Mouse (Mus musculus): ENCODE results near the gene Peli3. TPM values are rescaled to one million over a fixed set of nuclear protein-coding genes. Genes with fewer than 3 reads are reported as not detected.

Peli3 gene
- polyA plus RNA-seq, 1 experiment from 2014 or later = 0.46 TPM

DNA sequence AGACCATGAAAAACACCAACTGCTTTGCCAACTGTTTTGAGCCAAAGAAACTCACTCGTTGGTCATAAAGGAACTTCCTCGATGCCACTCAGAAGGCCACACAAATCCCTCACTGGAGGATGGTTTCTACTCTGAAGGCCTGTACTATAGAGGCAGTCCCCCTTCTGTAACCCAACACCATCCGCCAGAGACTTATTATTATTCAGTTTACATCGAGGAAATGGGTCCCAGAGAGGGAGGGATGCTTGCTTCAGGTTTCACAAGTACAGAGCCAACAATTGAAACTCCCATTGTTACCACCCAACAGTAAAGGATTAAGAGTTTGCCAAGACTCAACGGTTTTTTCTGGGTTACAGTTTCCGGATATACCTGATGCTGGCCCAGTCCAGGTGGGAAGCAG lies 2.6 kb upstream of the Peli3 start:
- Histone ChIP-seq H3K36me3 (no peaks in the 10 kb centered on the region), H3K9me3 (replicated peaks) (no peaks in the 10 kb centered on the region), H3K4me1 (replicated peaks) (peaks cover 20% of the 10 kb centered on the region), H3K4me2 (no peak overlapping the region), H3K4me3 (no peak overlapping the region), H3K9ac (no peak overlapping the region), H3K27ac (ENCODE audit: poor library complexity, severe bottlenecking) (no peak overlapping the region), H3K27me3 (replicated peaks) (peaks cover 26% of the 10 kb centered on the region)
- no peak for ATAC-seq (ENCODE audit: insufficient number of reproducible peaks, low FRiP score)
- 44% methylated on average over 6 of the region's 6 CpGs for WGBS

DNA sequence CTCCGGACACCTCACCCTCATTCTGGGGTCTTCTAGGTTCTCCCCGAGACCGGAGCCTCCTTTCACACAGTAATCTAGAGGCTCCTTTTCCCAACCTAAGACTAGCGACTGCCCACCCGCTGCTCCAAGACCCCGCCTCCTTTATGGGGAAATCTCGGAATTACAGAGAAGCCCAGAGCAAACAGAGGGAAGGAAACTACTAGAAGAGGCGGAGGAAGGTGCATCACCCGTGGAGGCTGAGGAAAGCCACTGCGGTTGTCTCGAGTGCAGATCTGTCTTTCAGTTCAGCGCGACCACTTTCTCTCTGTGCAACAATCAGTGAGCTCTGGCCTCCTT lies 294 bp upstream of the Peli3 start:
- peak overlapping the region; percentile 67 for H3K9ac ChIP-seq
- H3K4me3 ChIP-seq = peak overlapping the region; percentile 62
- ATAC-seq (ENCODE audit: insufficient number of reproducible peaks, low FRiP score) = peak; percentile 48; the same call in 1 of the 2 replicates
- no peaks in the 10 kb centered on the region for H3K9me3 ChIP-seq (replicated peaks)
- no peaks in the 10 kb centered on the region for H3K36me3 ChIP-seq
- H3K4me2 ChIP-seq = peak overlapping the region; percentile 95
- H3K27ac ChIP-seq (ENCODE audit: poor library complexity, severe bottlenecking) = no peak overlapping the region
- 9% methylated on average over 13 of the region's 13 CpGs for WGBS
- peaks cover 38% of the 10 kb centered on the region for H3K27me3 ChIP-seq (replicated peaks)
- H3K4me1 ChIP-seq (replicated peaks) = peaks cover 18% of the 10 kb centered on the region

DNA sequence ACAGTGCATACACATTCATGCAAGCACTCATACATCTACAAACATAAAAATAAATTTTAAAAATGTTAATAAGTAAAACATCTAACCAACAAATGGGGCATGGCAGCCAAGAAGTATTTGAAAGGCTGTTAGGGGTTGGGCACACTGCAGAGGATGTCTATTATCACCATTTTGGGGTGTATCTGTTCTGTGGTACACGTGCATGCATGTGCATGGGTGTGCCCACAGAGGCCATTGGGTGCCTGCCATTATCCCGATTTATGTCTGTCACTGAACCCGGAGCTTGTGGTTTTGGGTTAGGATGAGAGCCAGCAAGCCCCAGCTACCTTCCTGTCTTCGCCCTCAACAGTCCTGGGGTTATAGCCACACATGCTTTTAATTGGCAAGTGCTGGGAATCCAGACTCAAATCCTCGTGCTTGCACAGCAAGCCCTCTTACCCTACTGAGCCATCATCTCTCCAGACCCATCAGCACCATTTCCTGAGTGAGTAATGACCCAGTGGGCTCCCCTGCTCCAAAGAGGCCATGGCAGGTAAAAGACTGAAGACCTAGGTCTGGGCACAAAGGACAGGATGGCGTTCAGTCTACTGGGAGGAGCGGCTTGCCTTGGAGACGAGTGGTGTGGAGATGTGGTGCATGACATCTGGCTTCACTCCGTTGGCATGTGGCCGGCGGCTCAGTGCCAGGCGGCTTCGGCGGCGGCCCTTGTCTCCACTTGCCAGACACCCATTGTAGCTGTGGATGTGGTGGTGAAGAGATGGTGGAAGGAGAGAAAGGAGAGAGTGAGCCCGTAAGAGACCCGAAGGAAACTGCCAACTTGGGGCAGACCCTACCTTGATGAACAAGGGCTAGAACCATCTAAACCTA lies 5.2 kb downstream of the Peli3 start:
- no peak for ATAC-seq (ENCODE audit: insufficient number of reproducible peaks, low FRiP score)
- peaks cover 5% of the 10 kb centered on the region for H3K4me1 ChIP-seq (replicated peaks)
- no peaks in the 10 kb centered on the region for H3K9me3 ChIP-seq (replicated peaks)
- H3K36me3 ChIP-seq = no peaks in the 10 kb centered on the region
- 78% methylated on average over 17 of the region's 17 CpGs for WGBS
- no peak overlapping the region for H3K9ac ChIP-seq
- no peak overlapping the region for H3K4me2 ChIP-seq
- H3K4me3 ChIP-seq = no peak overlapping the region
- peaks cover 58% of the 10 kb centered on the region for H3K27me3 ChIP-seq (replicated peaks)
- no peak overlapping the region for H3K27ac ChIP-seq (ENCODE audit: poor library complexity, severe bottlenecking)

DNA sequence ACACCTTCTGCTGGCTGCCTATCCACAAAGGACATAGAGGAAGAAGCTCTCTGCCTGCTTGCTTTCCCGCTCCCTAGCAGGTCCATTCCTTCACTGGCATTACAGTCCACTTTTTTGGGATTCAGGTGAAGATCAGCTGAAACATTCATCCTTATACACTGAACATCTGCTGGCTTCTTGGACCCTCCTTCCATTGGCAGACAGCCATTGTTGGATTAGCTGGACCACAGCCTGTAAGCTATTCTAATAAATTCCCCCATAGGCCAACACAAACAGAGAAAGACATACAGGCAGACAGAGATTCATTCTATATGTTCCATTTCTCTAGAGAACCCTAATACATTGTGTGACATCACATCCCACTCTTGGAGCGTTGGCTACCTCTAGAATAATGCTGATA lies 6.0 kb downstream of the Peli3 start:
- ATAC-seq (ENCODE audit: insufficient number of reproducible peaks, low FRiP score) = no peak
- Histone ChIP-seq H3K4me1 (replicated peaks) (no peaks in the 10 kb centered on the region), H3K9me3 (replicated peaks) (no peaks in the 10 kb centered on the region), H3K27ac (ENCODE audit: poor library complexity, severe bottlenecking) (no peak overlapping the region), H3K36me3 (no peaks in the 10 kb centered on the region), H3K27me3 (replicated peaks) (peaks cover 58% of the 10 kb centered on the region), H3K4me3 (no peak overlapping the region), H3K9ac (no peak overlapping the region), H3K4me2 (no peak overlapping the region)
- WGBS = 75% methylated on average over 2 of the region's 2 CpGs

DNA sequence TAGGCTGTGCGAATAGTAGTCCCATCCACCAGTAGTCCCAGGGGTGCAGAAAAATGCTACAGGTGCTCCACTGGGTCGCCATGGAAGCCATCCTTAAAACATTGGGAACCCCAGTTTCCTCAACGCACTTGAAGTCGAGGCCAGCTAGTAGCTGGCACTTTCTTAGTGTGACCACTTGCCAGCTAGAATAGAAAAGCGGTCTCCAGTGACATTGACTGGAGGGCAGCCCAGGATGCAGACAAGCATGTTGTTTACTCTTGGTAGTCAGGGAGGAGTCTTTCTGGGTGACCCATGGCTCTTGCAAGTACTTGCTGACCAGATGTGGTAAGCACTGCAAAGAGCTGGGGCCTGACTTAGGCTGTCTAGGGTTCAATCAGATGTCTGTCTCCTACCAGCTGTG lies 14.1 kb downstream of the Peli3 start:
- Histone ChIP-seq H3K4me2 (peak overlapping the region; percentile 71), H3K4me1 (replicated peaks) (peaks cover 17% of the 10 kb centered on the region), H3K36me3 (peaks cover 16% of the 10 kb centered on the region), H3K27me3 (replicated peaks) (peaks cover 9% of the 10 kb centered on the region; the same call in 1 of the 2 replicates), H3K9ac (peak overlapping the region; percentile 75), H3K27ac (ENCODE audit: poor library complexity, severe bottlenecking) (no peak overlapping the region; the same call in 1 of the 2 replicates), H3K4me3 (peak overlapping the region; percentile 70), H3K9me3 (replicated peaks) (no peaks in the 10 kb centered on the region)
- no peak for ATAC-seq (ENCODE audit: insufficient number of reproducible peaks, low FRiP score)
- 63% methylated on average over 5 of the region's 5 CpGs for WGBS

DNA sequence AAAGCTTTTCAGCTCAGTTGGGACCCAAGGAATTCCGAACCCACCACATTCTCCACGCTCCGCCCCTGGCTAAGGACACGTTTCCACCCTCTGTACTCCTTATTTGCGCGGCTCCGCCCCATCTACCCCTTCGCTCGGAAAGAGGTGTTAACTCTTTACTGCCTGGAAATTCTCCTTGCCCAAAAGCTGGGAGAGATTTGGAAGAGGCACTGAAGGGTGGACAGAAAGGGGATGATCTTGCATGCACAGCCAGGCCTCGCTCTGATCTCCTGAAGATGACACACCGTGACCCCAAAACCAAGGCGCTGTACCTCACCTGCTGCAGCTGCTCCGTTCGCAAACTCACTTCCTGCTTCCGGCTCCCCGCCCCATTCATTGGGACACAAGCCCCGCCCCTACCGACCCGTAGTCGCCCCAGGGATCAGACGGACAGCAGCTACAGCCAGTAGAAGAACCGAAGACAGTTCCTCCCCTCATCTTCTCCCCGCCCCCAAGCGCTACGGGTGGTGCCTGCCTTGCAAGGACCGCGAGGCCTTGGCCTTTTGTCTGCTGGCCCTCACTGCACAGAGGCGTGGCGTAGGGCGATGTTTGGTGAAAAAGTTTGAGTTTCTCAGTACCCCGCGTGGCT lies 14.9 kb downstream of the Peli3 start, which contains the start of gene Dpp3:
TSS of gene Dpp3 (minus strand) at position 384 of the 628 bp plus-strand sequence.
- H3K4me2 ChIP-seq = peak within 1 kb of the TSS; percentile 71

DNA sequence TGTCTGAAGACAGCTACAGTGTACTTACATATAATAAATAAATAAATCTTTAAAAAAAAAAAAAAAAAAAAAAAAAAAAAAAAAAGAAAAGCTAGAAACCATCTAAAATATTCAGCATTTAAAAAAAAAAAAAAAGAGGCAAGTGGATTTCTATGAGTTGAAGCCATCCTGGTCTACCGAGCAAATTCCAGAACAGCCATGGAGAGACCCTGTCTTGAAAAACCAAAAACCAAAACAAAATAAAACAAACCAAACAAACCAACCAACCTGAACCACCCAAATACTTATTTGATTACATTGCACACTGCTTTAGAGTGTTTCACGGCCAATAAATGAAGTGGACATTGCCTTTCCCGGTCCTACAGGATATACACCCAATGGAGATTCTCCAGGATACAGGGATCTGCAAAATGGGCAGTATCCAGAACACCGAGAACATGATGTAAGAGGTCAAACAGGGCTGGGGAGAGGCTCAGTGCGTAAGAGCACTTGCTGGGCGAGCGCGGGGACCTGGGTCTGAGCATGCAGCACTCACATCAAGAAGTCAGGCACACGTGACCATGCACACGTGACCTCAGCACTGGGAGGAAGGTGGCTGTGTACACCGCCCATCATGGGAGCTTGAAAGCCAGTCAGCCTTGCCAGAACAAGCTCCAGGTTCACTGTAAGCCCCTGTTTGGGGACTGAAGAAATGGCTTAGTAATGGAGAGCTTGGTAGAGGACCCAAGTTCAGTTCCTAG lies 17.6 kb downstream of the Peli3 start:
- H3K9me3 ChIP-seq (replicated peaks) = no peaks in the 10 kb centered on the region
- no peak for ATAC-seq (ENCODE audit: insufficient number of reproducible peaks, low FRiP score)
- no peak overlapping the region for H3K4me3 ChIP-seq
- peaks cover 17% of the 10 kb centered on the region for H3K4me1 ChIP-seq (replicated peaks)
- no peaks in the 10 kb centered on the region for H3K27me3 ChIP-seq (replicated peaks)
- H3K27ac ChIP-seq (ENCODE audit: poor library complexity, severe bottlenecking) = no peak overlapping the region
- 95% methylated on average over 11 of the region's 11 CpGs for WGBS
- H3K36me3 ChIP-seq = peaks cover 50% of the 10 kb centered on the region
- H3K4me2 ChIP-seq = no peak overlapping the region
- no peak overlapping the region for H3K9ac ChIP-seq

More for the DNA sequence above, 14.9 kb downstream of the Peli3 start, which contains the start of gene Dpp3:
- Histone ChIP-seq H3K4me1 (replicated peaks) (peaks cover 17% of the 10 kb centered on the region), H3K36me3 (peaks cover 23% of the 10 kb centered on the region), H3K27ac (ENCODE audit: poor library complexity, severe bottlenecking) (peak within 1 kb of the TSS; percentile 12; the same call in 1 of the 2 replicates), H3K9me3 (replicated peaks) (no peaks in the 10 kb centered on the region), H3K4me3 (peak within 1 kb of the TSS; percentile 70), H3K9ac (peak within 1 kb of the TSS; percentile 75), H3K27me3 (replicated peaks) (peaks cover 9% of the 10 kb centered on the region; the same call in 1 of the 2 replicates)
- 1% methylated on average over 32 of the region's 32 CpGs for WGBS
- peak; percentile 98 for ATAC-seq (ENCODE audit: insufficient number of reproducible peaks, low FRiP score)

DNA sequence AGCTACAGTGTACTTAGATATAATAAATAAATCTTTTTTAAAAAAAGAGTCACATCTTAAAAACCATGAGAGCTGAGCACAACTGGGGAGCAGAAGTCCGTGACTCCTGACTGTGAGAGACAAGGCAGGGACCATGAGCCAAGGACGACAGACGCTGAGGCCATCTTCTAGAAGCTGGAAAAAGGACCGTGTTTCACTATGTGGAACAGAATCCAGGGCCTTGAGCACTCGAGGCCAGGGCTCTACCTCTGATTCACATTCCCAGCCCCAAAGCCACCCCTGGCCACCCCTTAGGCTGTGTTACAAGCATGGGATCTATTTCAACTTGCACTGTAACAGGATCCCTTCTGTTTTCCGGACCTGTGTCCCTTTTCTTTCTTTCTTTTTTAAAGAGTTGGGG lies 23.3 kb downstream of the Peli3 start:
- Histone ChIP-seq H3K4me1 (replicated peaks) (no peaks in the 10 kb centered on the region), H3K36me3 (peaks cover 87% of the 10 kb centered on the region), H3K4me3 (no peak overlapping the region), H3K4me2 (no peak overlapping the region), H3K27ac (ENCODE audit: poor library complexity, severe bottlenecking) (no peak overlapping the region), H3K27me3 (replicated peaks) (no peaks in the 10 kb centered on the region), H3K9me3 (replicated peaks) (no peaks in the 10 kb centered on the region), H3K9ac (no peak overlapping the region)
- WGBS = 91% methylated on average over 6 of the region's 6 CpGs
- ATAC-seq (ENCODE audit: insufficient number of reproducible peaks, low FRiP score) = no peak

DNA sequence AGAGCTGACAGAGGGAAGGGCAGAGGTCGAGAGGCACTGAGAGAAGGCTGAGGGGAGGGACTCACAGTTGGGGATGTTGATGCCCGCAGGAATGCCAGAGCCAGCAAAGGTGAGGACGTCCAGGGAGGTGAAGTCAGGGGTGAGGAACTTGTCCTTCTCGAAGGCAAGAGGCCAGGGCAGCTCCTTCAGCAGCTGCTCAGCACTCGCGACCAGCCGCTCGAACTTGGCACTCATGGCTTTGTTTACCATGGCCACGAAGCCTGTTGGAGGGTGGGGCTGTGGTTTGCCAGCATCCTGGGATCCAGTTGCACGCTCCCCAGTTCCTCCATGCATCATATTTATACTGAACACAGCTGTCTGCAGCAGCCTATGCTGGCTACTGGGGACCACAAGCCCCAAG lies 26.1 kb downstream of the Peli3 start:
- Histone ChIP-seq H3K9me3 (replicated peaks) (no peaks in the 10 kb centered on the region), H3K4me2 (no peak overlapping the region), H3K4me3 (no peak overlapping the region), H3K9ac (no peak overlapping the region), H3K27me3 (replicated peaks) (no peaks in the 10 kb centered on the region), H3K4me1 (replicated peaks) (no peaks in the 10 kb centered on the region), H3K27ac (ENCODE audit: poor library complexity, severe bottlenecking) (no peak overlapping the region), H3K36me3 (peaks cover 94% of the 10 kb centered on the region)
- ATAC-seq (ENCODE audit: insufficient number of reproducible peaks, low FRiP score) = no peak
- 86% methylated on average over 10 of the region's 10 CpGs for WGBS

DNA sequence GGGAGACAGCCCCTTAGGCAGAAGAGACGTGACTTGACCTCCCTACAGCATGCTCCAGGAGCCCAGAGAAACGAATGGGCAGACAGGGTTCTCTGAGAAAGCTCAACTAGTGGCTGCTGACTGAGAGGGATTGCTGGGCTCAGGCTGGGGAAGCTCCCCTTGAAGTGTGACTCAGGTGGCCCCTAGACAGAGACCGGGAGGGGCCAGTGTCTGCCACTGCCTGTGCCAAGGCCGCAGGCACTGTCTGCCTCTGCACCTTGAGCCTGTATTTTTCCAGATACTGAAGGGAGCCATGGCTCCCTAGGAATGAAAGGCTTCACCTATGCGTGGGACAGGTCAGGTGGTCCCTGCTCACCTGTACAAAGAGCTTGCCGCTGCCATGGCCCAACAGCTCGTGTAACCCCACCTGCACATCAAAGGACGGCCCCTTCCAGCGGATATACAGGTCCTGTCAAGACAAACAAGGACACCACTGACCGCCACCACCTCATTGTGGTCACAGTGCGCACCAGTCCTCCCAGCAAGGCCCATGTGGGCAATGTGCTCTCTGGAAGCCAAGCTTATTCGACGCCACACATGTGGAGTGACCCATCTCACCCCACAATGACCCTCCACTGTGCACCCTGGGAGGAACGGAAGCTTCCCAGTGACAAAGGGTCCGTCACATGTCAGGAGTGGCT lies 26.9 kb downstream of the Peli3 start:
- H3K4me1 ChIP-seq (replicated peaks) = no peaks in the 10 kb centered on the region
- no peak; the same call in 1 of the 2 replicates for ATAC-seq (ENCODE audit: insufficient number of reproducible peaks, low FRiP score)
- H3K9me3 ChIP-seq (replicated peaks) = no peaks in the 10 kb centered on the region
- WGBS = 93% methylated on average over 15 of the region's 15 CpGs
- no peak overlapping the region for H3K4me2 ChIP-seq
- H3K4me3 ChIP-seq = no peak overlapping the region
- no peak overlapping the region for H3K27ac ChIP-seq (ENCODE audit: poor library complexity, severe bottlenecking)
- H3K9ac ChIP-seq = no peak overlapping the region
- no peaks in the 10 kb centered on the region for H3K27me3 ChIP-seq (replicated peaks)
- peaks cover 94% of the 10 kb centered on the region for H3K36me3 ChIP-seq

Measured in heart, embryonic 12.5 days (tissue).